Mouse (Mus musculus): ENCODE data around the gene Setd7.

The Setd7 gene

GRCm38 (mm10) chr3:51482781-51483180 lies 77.9 kb downstream of the Setd7 start:
- in situ Hi-C loops (cut with MboI, MseI): loop anchor here in 1 of 2 experiments (25.0 kb wide), 1 partner anchor 1980 kb away; the partner anchor contains the start of genes Nhlrc3 and Proser1

DNA sequence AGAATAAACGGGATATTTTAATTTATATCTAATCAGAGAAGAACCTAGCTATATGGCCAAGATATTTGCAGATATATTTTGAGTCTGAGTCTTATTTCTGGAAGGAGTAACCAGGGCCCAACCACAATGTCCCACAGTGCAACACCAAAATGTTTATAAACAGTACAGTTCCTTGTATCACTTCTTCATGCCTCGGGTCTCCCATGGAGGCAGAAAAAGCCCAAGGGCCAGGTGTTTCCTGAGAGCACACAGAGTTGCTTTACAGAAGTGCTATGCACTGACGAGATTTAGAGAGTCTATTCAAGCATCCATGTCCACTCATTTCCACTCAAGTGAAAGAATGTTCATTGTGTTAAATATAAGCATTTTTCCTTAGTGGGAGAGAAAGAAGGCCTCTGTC lies 78.8 kb downstream of the Setd7 start:
- in situ Hi-C loops (cut with MboI, MseI): loop anchor here in 1 of 2 experiments (25.0 kb wide), 1 partner anchor 1980 kb away; the partner anchor contains the start of genes Nhlrc3 and Proser1

DNA sequence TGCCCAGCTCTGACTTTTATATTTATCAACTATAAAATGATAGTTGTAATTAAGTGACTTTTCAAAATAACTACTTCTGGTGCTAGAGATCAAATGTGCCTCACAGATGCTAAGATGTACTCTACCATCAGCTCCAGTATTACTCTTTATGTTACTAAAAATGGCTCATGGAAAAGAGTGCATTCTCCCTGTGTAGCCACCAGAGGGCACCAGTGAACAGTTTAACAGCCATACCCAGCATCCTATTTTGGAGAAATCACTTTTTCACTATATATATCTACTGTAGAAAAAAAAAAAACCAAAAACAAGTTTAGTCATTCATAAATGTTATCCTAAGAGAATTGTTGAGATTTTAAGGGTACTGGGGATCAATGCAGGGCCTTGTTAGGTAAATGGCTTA lies 79.6 kb downstream of the Setd7 start:
- in situ Hi-C loops (cut with MboI, MseI): loop anchor here in 1 of 2 experiments (25.0 kb wide), 1 partner anchor 1981 kb away; the partner anchor contains the start of genes Nhlrc3 and Proser1

- in situ Hi-C loops (cut with MboI, MseI): loop anchor here in 1 of 2 experiments (25.0 kb wide), 1 partner anchor 1982 kb away; the partner anchor contains the start of genes Nhlrc3 and Proser1
These were observed 80.8 kb downstream of the Setd7 start for GRCm38 (mm10) chr3:51479893-51480292.

DNA sequence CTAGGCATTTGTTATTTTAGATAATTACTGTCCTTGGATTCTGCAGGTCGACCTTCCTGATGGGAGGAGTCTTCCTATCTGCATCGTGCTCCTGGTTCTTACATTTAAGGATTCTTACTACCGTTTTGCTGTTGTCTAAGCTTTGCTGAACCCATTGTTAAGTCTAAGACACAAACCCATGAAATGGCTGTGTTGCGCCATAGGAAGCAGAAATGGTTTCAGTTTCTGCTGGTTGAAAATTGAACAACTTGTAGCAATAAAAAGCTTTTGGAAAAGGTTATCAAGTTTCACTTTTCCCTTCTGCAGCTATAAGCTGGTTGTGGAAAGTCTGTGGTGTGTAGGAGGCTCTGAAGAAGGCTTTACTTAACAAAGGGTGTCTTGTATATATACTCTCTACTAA lies 85.0 kb downstream of the Setd7 start:
- in situ Hi-C loops (cut with MboI, MseI): loop anchor here in 1 of 2 experiments (25.0 kb wide), 1 partner anchor 1987 kb away; the partner anchor contains the start of genes Nhlrc3 and Proser1

GRCm38 (mm10) chr3:51468530-51468929 lies 92.1 kb downstream of the Setd7 start:
- in situ Hi-C loops (cut with MboI, MseI): loop anchor here in 1 of 2 experiments (10.0 kb wide), 1 partner anchor 1034 kb away; no protein-coding TSS in a partner anchor
